Mouse (Mus musculus) liver, embryonic 14.5 days (tissue): ENCODE results near the gene Fam160a2.

ENCODE experiments used
- CTCF ChIP-seq: IDR thresholded peaks from 2 replicates; pipeline ENCODE4 v1.5.1; 2016; ENCODE audit warnings: antibody characterized with exemption, low read depth, control low read depth
- EP300 ChIP-seq: IDR thresholded peaks from 2 replicates; pipeline ENCODE4 v1.6.1; 2016; ENCODE audit warnings: antibody characterized with exemption, low read depth

DNA sequence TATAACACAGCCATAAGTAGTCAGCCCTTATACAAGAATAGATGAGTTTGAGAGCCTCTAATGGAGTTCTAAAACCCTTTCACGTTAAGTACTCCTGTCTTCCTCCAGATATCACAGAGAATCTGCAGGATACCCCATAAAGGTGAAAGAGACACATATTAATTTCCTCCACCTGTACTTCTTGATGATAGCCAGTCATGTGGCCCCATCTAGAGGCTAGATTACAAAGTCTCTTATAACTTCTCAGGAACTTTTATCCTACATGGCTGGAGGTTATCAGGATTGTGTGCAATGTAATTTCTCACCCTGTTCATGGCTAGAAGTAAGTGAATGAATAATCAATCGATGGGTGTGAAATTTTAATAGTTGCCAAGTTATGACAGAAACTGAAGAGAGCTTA lies 74.6 kb downstream of the Fam160a2 start:
- TF ChIP-seq CTCF = no peak
- TF ChIP-seq EP300 = no peak
